Mouse (Mus musculus): ENCODE results near the gene 1700010B08Rik.

DNA sequence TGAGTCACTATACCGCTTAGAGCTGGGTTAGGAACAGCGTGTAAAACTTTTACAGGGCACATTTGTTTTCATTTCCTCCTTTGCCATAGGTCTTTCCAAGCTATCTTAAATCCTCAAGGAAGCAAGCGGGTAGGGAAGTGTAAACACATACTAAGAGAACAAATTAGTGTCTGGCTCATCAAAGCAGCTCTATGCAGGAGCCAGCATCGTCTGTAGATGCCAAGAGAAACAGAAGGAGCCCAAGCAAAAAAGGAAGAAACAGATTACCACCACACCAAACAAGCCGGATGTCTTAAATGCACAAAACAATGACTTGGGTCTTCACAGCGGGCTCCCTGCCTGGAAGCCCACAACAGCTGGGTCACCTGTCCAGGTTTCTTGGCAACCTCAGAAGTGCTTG lies 9.0 kb upstream of the 1700010B08Rik start:
- no peak for TF ChIP-seq MAFK (IDR thresholded peaks at IDR 0.05; ENCODE audit: insufficient read depth, low read depth, low read length)
- TF ChIP-seq CHD2 (IDR thresholded peaks at IDR 0.05; ENCODE audit: low read depth, low read length) = no peak

Data from ES-E14 (cell line).